Mouse (Mus musculus) midbrain, embryonic 15.5 days (tissue): ENCODE results near the gene Gm49392. TPM values are rescaled to one million over a fixed set of nuclear protein-coding genes. Genes with fewer than 3 reads are reported as not detected.

Source experiments
- ATAC-seq: fragments of 200-750 bp; cut with Nextera tagmentation; replicated peaks from 2 replicates; pipeline ENCODE4 v1.8.0; 2017; ENCODE audit warnings: moderate TSS enrichment
- H3K27ac ChIP-seq: fragments of 300-500 bp; sonication (generic); 2 replicates; pipeline ENCODE4 v1.5.1; 2015; ENCODE audit warnings: mild to moderate bottlenecking, inconsistent platforms
- H3K27me3 ChIP-seq: fragments of 300-500 bp; sonication (generic); replicated peaks from 2 replicates; pipeline ENCODE4 v1.6.1; 2015; ENCODE audit warnings: inconsistent platforms
- H3K36me3 ChIP-seq: fragments of 300-500 bp; sonication (generic); replicated peaks from 2 replicates; pipeline ENCODE4 v1.6.1; 2015; ENCODE audit warnings: inconsistent platforms
- H3K4me1 ChIP-seq: fragments of 300-500 bp; sonication (generic); 2 replicates; pipeline ENCODE4 v1.6.1; 2015; ENCODE audit warnings: inconsistent platforms
- H3K4me2 ChIP-seq: fragments of 300-500 bp; sonication (generic); 2 replicates; pipeline ENCODE4 v1.6.1; 2015; ENCODE audit warnings: inconsistent platforms, mild to moderate bottlenecking, moderate library complexity
- H3K4me3 ChIP-seq: fragments of 300-500 bp; sonication (generic); 2 replicates; pipeline ENCODE4 v1.5.1; 2015; ENCODE audit warnings: mild to moderate bottlenecking, inconsistent platforms
- H3K9ac ChIP-seq: fragments of 300-500 bp; sonication (generic); 2 replicates; pipeline ENCODE4 v1.6.1; 2015; ENCODE audit warnings: mild to moderate bottlenecking, inconsistent platforms
- H3K9me3 ChIP-seq: fragments of 300-500 bp; sonication (generic); 2 replicates; pipeline ENCODE4 v1.6.1; 2016; ENCODE audit warnings: inconsistent platforms
- WGBS: fragments of 180-500 bp; shearing (Covaris S2); methylation state at CpG from one replicate; pipeline ENCODE4 v1.1.7; 2015; ENCODE audit warnings: mixed read lengths; 5-methylcytosine and 5-hydroxymethylcytosine counted together
- polyA plus RNA-seq: library from polyadenylated mRNA; unstranded; fragments of >200 nt; fragmentation: Nextera tagmentation; extraction: Ambion mirVana; gene quantifications from 2 replicates; pipeline ENCODE4 v1.2.1, GENCODE M21; 2015

The Gm49392 gene
- polyA plus RNA-seq, 1 experiment from 2014 or later, result not detected

GRCm38 (mm10) chr13:60839353-60839902 lies 57.3 kb downstream of the Gm49392 start:
- no peaks in the 10 kb centered on the region for H3K27me3 ChIP-seq
- H3K9ac ChIP-seq, result no peak overlapping the region
- no peaks in the 10 kb centered on the region for H3K4me1 ChIP-seq
- H3K36me3 ChIP-seq, result no peaks in the 10 kb centered on the region
- ATAC-seq, result no peak
- H3K9me3 ChIP-seq, result no peaks in the 10 kb centered on the region
- 81% methylated on average over 2 of the region's 2 CpGs for WGBS
- no peak overlapping the region for H3K27ac ChIP-seq
- no peak overlapping the region for H3K4me2 ChIP-seq
- no peak overlapping the region for H3K4me3 ChIP-seq

DNA sequence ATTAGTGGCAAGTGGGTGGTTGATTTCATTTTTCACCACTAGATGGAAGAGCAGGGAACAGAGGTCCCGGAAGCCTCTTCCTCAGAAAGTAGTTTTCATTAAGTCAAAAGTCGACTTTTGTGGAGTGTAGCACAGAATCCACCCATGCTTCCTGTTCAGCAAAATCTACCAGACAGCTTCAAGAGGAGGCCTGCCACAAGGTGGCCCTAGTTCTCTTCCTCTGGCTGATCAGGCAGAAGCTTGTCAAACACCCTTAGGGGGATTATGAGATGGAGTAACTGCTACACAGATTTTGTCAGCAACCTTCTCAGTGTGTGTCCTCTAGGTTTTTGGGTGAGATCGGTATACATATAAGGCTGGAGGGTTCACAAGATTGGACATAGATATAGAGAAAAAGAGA lies 70.6 kb downstream of the Gm49392 start:
- no peak for ATAC-seq
- 66% methylated on average over 3 of the region's 3 CpGs for WGBS

GRCm38 (mm10) chr13:60820486-60821175 lies 76.1 kb downstream of the Gm49392 start:
- Histone ChIP-seq H3K9me3 (no peaks in the 10 kb centered on the region), H3K27ac (no peak overlapping the region), H3K27me3 (no peaks in the 10 kb centered on the region), H3K4me1 (no peaks in the 10 kb centered on the region), H3K9ac (no peak overlapping the region), H3K4me3 (no peak overlapping the region), H3K4me2 (no peak overlapping the region), H3K36me3 (no peaks in the 10 kb centered on the region)
- 73% methylated on average over 3 of the region's 3 CpGs for WGBS
- no peak for ATAC-seq

More for the DNA sequence above, 70.6 kb downstream of the Gm49392 start:
- no peak overlapping the region for H3K4me2 ChIP-seq
- no peak overlapping the region for H3K4me3 ChIP-seq
- H3K9ac ChIP-seq, result no peak overlapping the region
- H3K27me3 ChIP-seq, result no peaks in the 10 kb centered on the region
- H3K36me3 ChIP-seq, result no peaks in the 10 kb centered on the region
- no peaks in the 10 kb centered on the region for H3K9me3 ChIP-seq
- no peak overlapping the region for H3K27ac ChIP-seq
- no peaks in the 10 kb centered on the region for H3K4me1 ChIP-seq

DNA sequence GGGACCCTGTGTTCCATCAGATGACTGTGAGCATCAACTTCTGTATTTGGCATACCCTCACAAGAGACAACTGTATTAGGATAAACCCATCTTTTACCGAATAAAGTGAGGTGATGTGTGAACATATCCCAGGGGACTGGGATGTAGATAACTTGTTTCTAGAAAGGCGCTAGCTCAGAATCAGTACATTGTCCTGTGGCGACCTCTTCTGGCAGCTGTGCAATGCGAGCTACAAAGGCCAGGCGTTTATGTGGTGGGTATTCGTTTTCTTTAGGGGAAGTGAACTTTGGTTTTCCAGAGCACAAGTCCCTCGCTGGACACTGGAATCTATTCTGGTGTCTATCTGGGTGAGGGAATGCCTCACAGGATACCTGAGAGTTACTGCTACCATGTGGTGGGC lies 77.2 kb downstream of the Gm49392 start:
- H3K36me3 ChIP-seq, result no peaks in the 10 kb centered on the region
- H3K27me3 ChIP-seq, result no peaks in the 10 kb centered on the region
- no peak overlapping the region for H3K4me3 ChIP-seq
- no peaks in the 10 kb centered on the region for H3K9me3 ChIP-seq
- no peaks in the 10 kb centered on the region for H3K4me1 ChIP-seq
- no peak overlapping the region for H3K4me2 ChIP-seq
- H3K9ac ChIP-seq, result no peak overlapping the region
- 9% methylated on average over 7 of the region's 7 CpGs for WGBS
- ATAC-seq, result no peak
- no peak overlapping the region for H3K27ac ChIP-seq

DNA sequence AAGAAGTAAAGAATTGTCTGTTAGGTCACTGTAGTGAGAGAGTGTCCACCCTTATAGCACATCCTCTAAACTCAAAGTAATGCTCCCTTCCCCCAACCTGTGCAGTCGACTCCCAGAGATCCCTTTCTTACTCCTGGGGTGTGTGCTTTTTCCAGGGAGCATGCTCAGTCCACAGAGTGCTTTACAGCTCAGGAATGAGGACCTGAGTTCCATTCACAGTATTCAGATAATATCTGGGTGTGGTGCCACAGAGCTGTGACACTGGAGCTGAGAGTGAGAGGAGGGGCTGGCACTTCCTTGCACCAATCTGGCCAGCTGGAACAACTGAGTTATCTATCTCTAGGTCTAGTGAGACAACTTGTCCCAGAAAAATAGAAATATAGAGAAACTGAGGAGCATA lies 83.0 kb downstream of the Gm49392 start:
- no peak overlapping the region for H3K9ac ChIP-seq
- H3K9me3 ChIP-seq, result no peaks in the 10 kb centered on the region
- WGBS, result 76% methylated on average over 1 of the region's 1 CpGs
- no peaks in the 10 kb centered on the region for H3K36me3 ChIP-seq
- no peaks in the 10 kb centered on the region for H3K27me3 ChIP-seq
- no peaks in the 10 kb centered on the region for H3K4me1 ChIP-seq
- no peak overlapping the region for H3K27ac ChIP-seq
- H3K4me3 ChIP-seq, result no peak overlapping the region
- no peak for ATAC-seq
- no peak overlapping the region for H3K4me2 ChIP-seq

DNA sequence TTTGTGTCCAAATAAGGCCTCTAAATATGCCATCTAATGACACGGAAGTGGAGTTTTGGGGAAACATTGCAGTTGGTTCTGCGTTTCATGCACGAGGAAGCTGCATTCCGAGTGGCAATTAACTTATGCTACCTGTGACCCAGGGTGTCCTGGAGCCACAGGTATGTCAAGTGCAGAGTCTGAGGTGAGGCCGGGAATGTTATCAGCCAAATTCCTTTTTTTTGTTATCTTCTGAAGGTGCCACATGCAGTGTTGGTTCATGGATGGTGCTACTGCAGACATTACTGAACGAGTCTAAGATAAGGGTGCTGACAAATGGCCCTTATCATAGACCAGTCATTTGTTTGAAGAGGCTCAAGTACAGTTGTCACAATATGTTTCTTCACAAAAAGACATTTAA lies 83.9 kb downstream of the Gm49392 start:
- Histone ChIP-seq H3K9ac (no peak overlapping the region), H3K4me2 (no peak overlapping the region), H3K27me3 (no peaks in the 10 kb centered on the region), H3K4me3 (no peak overlapping the region), H3K27ac (no peak overlapping the region), H3K36me3 (no peaks in the 10 kb centered on the region), H3K4me1 (no peaks in the 10 kb centered on the region), H3K9me3 (no peaks in the 10 kb centered on the region)
- no peak for ATAC-seq
- 89% methylated on average over 6 of the region's 6 CpGs for WGBS

GRCm38 (mm10) chr13:60809690-60810089 lies 87.0 kb downstream of the Gm49392 start:
- H3K4me3 ChIP-seq, result no peak overlapping the region
- no peaks in the 10 kb centered on the region for H3K27me3 ChIP-seq
- H3K9ac ChIP-seq, result no peak overlapping the region
- H3K4me2 ChIP-seq, result no peak overlapping the region
- H3K9me3 ChIP-seq, result no peaks in the 10 kb centered on the region
- WGBS, result 83% methylated on average over 2 of the region's 2 CpGs
- H3K27ac ChIP-seq, result no peak overlapping the region
- H3K36me3 ChIP-seq, result no peaks in the 10 kb centered on the region
- ATAC-seq, result no peak
- H3K4me1 ChIP-seq, result no peaks in the 10 kb centered on the region

GRCm38 (mm10) chr13:60802749-60803148 lies 93.9 kb downstream of the Gm49392 start, which contains the start of gene Ctsll3:
Ctsll3 (minus strand) TSS chr13:60802849.
- 68% methylated on average over 1 of the region's 1 CpGs for WGBS
- no peaks in the 10 kb centered on the region for H3K36me3 ChIP-seq
- no peaks in the 10 kb centered on the region for H3K27me3 ChIP-seq
- ATAC-seq, result no peak
- no peak within 1 kb of the TSS for H3K27ac ChIP-seq
- H3K4me2 ChIP-seq, result no peak within 1 kb of the TSS
- H3K9ac ChIP-seq, result no peak within 1 kb of the TSS
- no peaks in the 10 kb centered on the region for H3K9me3 ChIP-seq
- H3K4me3 ChIP-seq, result no peak within 1 kb of the TSS
- H3K4me1 ChIP-seq, result no peaks in the 10 kb centered on the region

Other genes starting within 250 kb of the Gm49392 start
- gene BC051665, start 110.5 kb downstream of the Gm49392 start, polyA plus RNA-seq, result not detected in 2 replicates
- not detected in 2 replicates for gene Ctsll3, start 94.0 kb downstream of the Gm49392 start, polyA plus RNA-seq
- 0.12 TPM in 1 of 2 replicates, not detected in the other for gene 4930486L24Rik, start 32.4 kb downstream of the Gm49392 start, polyA plus RNA-seq
- gene Ctla2b, start 553 bp upstream of the Gm49392 start, polyA plus RNA-seq, result 1.8 and 2.0 TPM in 2 replicates
- not detected in 2 replicates for gene Tpbpb, start 8.0 kb upstream of the Gm49392 start, polyA plus RNA-seq
- gene Gm49393, start 38.7 kb upstream of the Gm49392 start, polyA plus RNA-seq, result not detected in 2 replicates
- 0.19 and 1.4 TPM in 2 replicates for gene Gm49391, start 39.7 kb upstream of the Gm49392 start, polyA plus RNA-seq
- 15.6 and 15.8 TPM in 2 replicates for gene Ctla2a, start 39.7 kb upstream of the Gm49392 start, polyA plus RNA-seq
- gene Tpbpa, start 45.1 kb upstream of the Gm49392 start, polyA plus RNA-seq, result not detected in 2 replicates
- gene Ctsj, start 109.1 kb upstream of the Gm49392 start, polyA plus RNA-seq, result not detected in 2 replicates
- gene Ctsq, start 143.7 kb upstream of the Gm49392 start, polyA plus RNA-seq, result not detected in 2 replicates